28 mouse cellular contexts compared by ENCODE assay signal in genomic region chr10:20249091-20249490, GRCm38 (mm10).
"Had no signal": no experiment of that assay in that cellular context is flagged by ENCODE, and none has a peak within 500 bp of the region (broad histone marks: within the 10 kb centered on the region; RNA-seq: fewer than 3 reads in every experiment).

No protein-coding gene starts in this region.

- H3K4me1 ChIP-seq: embryonic facial prominence, embryonic 15.5 days; forebrain, embryonic 10.5 days; forebrain, embryonic 12.5 days; forebrain, embryonic 13.5 days; forebrain, embryonic 15.5 days had no signal

- ATAC-seq: forebrain, embryonic 13.5 days; forebrain, embryonic 14.5 days; forebrain, embryonic 15.5 days; forebrain, embryonic 16.5 days; forebrain, postnatal 0 days had no signal

- H3K27ac ChIP-seq: embryonic facial prominence, embryonic 10.5 days; embryonic facial prominence, embryonic 12.5 days; embryonic facial prominence, embryonic 13.5 days; embryonic facial prominence, embryonic 15.5 days; forebrain, embryonic 10.5 days; forebrain, embryonic 12.5 days; forebrain, embryonic 13.5 days; forebrain, embryonic 15.5 days had no signal

- H3K27me3 ChIP-seq: embryonic facial prominence, embryonic 12.5 days; embryonic facial prominence, embryonic 13.5 days; embryonic facial prominence, embryonic 15.5 days; forebrain, embryonic 12.5 days; forebrain, embryonic 13.5 days; forebrain, embryonic 15.5 days had no signal

- H3K9ac ChIP-seq: embryonic facial prominence, embryonic 12.5 days; embryonic facial prominence, embryonic 13.5 days; embryonic facial prominence, embryonic 15.5 days; forebrain, embryonic 12.5 days; forebrain, embryonic 13.5 days; forebrain, embryonic 15.5 days; forebrain, postnatal 0 days had no signal

- H3K9me3 ChIP-seq: embryonic facial prominence, embryonic 10.5 days; embryonic facial prominence, embryonic 12.5 days; embryonic facial prominence, embryonic 13.5 days; embryonic facial prominence, embryonic 15.5 days; forebrain, embryonic 10.5 days; forebrain, embryonic 12.5 days; forebrain, embryonic 13.5 days; forebrain, embryonic 15.5 days had no signal

- DNase-seq: cerebellum, adult 2 months; cerebellum, adult 8-10 months; cerebellum, adult 9-10 months; cerebellum, adult 9-11 months; cerebellum, postnatal 10 days; cerebellum, postnatal 14 days; cerebellum, postnatal 25 days; cerebellum, postnatal 36 days; embryo, embryonic 11 days; forebrain, postnatal 0 days; gastrocnemius, adult 2 months; gastrocnemius, postnatal 10 days; gastrocnemius, postnatal 14 days; gastrocnemius, postnatal 25 days; gastrocnemius, postnatal 36 days; heart, adult 11 months; heart, adult 18-20 months had no signal

- H3K4me3 ChIP-seq: embryonic facial prominence, embryonic 10.5 days; embryonic facial prominence, embryonic 12.5 days; embryonic facial prominence, embryonic 13.5 days; embryonic facial prominence, embryonic 15.5 days; erythroblast, embryonic 14.5 days; forebrain, embryonic 10.5 days; forebrain, embryonic 12.5 days; forebrain, embryonic 13.5 days; forebrain, embryonic 15.5 days had no signal

- H3K4me2 ChIP-seq: embryonic facial prominence, embryonic 12.5 days; embryonic facial prominence, embryonic 13.5 days; embryonic facial prominence, embryonic 15.5 days; forebrain, embryonic 12.5 days; forebrain, embryonic 13.5 days; forebrain, embryonic 15.5 days had no signal

- H3K36me3 ChIP-seq: embryonic facial prominence, embryonic 10.5 days; embryonic facial prominence, embryonic 12.5 days; embryonic facial prominence, embryonic 13.5 days; embryonic facial prominence, embryonic 15.5 days; forebrain, embryonic 10.5 days; forebrain, embryonic 12.5 days; forebrain, embryonic 15.5 days had no signal
